Mouse (Mus musculus) thymus, adult 18-20 months (tissue): ENCODE results near the gene Agtr1b.

Experiments used
- DNase-seq, 2 experiments: peaks; one replicate each; pipeline ENCODE4 v3.0.0; 2022; ENCODE audit warnings: mixed read lengths in 2 of 2

Gene Agtr1b

GRCm38 (mm10) chr3:20366558-20367522, at the start of gene Agtr1b:
Gene Agtr1b, minus strand, starts transcription at chr3:20367177.
- DNase-seq = no peak

DNA sequence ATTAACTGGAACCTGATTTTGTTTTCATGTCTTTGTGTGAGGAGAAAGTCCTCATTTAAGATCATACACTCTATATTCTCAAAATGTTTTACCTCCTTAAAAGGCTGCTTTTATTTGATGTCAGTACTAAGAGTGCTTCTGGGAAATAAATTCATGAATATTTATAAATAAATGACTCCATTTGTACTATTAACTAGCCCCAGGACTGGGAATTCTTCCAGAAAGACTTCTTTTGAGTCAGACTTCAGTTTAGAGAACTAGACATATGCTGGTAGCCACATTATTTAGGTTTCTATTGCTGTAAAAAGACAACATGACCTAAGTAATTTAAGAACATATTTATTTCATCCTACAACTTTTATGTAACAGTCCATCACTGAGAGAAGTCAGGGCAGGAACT, 13.4 kb downstream of the Agtr1b start:
- no peak for DNase-seq

- DNase-seq = no peak
Measured at GRCm38 (mm10) chr3:20348206-20348605, 18.8 kb downstream of the Agtr1b start.

DNA sequence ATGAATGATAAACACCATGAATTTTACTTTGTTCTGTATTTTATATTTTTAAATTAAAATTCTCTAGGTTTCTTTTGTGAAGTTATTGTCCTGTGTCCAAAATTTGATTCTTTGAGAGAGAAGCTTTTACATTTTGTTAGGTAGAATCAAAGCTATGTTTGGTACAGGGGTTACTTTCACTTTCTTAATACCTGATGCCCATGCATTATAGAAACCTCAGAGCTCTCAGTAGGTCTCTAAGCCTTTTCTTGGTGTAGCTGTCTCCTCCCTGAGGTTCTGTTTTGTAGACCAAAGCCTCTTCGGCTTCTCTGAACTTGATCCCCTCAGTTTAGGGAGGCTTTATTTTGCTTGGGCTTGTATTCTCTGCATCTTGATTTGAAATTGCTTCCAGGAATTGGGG, 26.6 kb downstream of the Agtr1b start:
- no peak for DNase-seq

DNA sequence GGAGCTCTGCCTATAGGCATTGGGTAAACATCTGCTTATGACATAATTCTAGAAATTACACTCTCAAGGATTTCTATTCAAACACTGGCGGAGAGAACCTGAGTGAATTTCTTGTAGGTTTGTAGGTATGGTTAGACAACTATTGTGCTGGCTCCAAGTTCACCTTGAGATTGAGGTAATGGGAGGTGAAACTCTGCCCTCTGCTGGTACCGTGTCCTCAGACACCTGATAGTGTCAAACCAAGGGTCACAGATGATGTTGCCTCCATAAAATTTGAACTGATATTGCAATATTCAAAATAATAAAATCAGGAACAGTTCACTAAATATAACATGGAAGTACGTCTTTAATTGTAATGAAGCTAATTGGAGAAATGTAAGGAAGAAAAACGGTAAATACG, 32.3 kb downstream of the Agtr1b start:
- no peak for DNase-seq

DNA sequence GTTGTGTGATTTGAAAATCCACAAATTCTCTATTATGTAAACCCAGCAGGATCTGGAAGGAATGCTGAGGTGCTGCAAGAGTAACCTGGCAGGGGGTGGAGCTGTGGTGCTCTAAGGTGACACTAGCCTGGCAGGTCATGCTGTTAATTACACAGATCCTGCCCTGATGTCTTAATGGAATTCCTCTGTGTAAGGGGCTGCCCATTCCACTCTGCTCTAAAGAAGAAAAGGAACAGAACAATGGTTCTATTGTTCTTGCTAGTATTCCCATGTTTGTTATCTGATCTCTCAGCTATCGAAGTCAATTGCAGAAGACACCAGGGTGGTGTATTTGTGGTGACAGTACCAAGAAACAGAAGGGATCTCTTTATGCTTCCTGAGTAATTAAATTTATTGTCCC, 49.7 kb downstream of the Agtr1b start:
- no peak for DNase-seq

- DNase-seq = no peak
Measured at GRCm38 (mm10) chr3:20309142-20309541, 57.8 kb downstream of the Agtr1b start.

GRCm38 (mm10) chr3:20307256-20307655, 59.7 kb downstream of the Agtr1b start:
- no peak for DNase-seq

DNA sequence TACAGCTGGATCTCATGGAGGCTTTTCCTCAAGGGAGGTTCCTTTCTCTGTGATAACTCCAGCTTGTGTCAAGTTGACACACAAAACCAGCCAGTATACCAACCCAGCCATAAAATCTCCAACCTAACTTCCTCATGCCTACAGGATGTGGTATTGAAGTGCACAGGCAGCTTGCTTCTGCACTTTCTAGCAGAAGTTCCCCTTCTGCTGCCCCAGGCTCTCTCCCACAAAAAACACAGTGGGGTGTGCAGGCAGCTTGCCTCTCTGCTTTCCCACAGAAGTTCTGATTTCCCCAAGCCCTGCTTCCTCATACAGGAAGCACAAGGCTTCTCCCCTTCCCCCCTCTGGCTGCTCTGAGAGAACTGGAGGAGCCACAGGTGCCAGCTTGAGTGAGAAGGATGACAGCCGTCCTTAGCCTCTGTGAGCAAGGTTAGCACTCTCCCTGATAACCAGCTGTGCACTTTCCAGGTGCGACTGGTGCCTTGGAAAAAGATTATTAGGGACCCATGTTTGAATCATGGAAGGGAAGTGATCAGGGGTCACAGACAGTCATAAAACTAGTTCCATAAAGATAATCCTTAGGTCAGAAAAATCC, 62.1 kb downstream of the Agtr1b start:
- peak in 1 of 2 experiments; percentile 8 for DNase-seq

DNA sequence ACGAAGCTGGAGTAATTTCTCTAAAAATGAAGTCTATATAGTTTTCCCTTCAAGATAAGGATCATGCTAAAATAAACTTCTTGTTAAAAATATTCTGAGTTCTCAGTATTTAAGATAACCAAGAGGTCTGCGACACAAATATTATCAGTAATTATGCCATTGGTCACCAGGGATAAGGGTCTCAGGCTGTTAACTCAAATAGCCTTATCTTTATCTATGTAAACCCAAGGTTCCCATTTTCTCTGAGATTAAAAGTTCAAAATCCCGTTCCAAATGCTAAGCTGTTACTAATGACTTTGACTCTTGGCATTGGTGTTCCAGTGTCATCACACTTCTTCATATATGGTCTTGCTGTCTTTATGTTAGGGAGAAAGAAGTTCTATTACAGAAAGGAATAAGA, 71.4 kb downstream of the Agtr1b start:
- DNase-seq = no peak

DNA sequence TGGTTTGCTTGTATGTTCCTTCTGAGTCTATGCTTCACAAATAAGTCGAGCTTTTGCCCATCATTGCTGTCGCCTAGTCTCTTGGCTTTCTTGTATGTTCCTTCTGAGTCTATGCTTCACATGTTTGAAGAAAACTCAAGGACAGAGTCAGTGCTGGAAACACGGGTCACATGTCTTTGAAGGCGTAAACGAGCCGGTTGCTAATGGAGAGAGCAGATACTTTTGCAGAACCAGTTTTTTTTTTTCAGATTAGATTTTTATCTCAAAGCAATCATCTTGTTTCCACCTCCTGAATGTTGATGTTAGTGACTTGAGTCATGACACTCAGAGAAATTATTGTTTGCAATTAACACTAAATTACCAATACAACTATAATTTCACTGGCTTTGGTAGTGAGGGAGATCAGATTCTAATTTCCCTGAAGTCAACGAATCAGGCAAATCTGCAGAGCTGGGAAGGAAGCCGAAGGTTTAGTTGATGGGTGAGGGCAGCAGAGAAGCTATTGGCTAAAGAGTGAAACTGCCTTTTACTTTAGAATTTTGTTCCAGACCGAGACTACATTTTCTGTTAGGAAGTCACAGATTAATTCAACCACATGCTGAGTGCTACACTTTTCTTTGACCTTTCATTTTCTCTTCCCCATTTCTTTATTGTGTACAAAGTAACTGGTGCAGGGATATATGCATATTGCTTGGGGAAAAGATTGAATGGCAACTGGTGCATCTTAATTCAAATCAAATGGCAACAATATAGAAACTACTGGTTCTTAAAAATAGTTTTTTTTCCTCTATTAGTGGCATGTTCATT, 72.2 kb downstream of the Agtr1b start:
- no peak for DNase-seq

DNA sequence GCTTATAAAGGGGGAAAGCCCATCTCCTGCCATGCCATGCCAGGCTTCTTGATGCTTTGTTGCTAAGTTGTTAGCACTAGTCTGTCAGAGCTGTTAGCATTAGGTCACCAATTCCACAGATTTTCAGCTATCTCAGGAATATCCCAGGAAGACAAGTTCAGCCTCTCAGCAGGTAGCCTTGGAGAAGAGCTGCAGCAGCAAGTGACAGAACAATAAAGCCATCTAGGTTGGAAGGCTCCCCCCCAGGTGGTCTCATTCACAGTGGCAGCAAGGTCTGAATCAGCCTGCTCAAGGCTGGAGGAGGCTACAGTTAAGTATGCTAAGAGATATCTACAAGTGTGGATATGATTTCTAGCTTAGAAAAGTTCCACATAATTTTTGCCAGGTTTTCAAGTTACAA, 75.6 kb downstream of the Agtr1b start:
- no peak for DNase-seq

DNA sequence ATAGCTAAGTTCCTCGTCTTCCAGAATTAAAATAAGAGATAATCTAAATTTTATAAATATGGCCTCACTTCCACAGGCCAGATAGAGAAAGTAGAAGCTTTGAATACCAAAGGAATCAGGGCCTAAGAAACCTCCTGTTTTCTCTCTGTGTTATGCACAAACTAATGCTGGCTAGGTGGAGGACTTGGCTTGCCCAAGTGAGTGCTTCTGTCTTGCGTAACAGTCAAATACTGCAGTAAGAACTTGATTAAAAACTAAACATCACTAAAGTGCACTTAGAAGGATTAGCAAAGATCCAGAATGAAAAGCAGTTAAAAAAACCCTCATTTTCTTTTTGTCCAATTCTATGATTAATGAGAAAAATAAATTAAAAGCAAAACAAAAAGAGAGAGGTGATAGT, 78.2 kb downstream of the Agtr1b start:
- no peak for DNase-seq

- no peak for DNase-seq
Measured at GRCm38 (mm10) chr3:20281796-20282195, 85.2 kb downstream of the Agtr1b start.

DNA sequence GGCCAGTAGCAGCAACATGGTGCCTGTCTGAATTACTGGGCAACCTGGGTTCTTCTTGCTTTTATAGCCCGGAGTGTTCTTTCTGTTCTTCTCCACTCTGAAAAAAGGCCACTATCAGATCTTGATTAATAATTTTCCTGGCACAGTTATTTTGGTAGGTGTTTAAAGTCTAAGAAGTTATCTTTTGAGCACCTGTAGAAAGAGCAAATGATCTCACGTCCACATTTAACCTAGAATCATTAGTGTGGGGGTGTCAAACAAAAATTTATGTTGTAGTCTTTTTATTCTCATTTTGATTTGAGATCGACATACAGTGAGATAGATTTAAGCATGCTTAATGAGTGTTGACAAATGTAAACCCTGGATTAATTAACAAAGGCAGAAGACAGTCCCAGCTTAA, 91.3 kb downstream of the Agtr1b start, which contains the start of gene Cpb1:
Cpb1 (minus strand) TSS at position 101 of the 400 bp plus-strand sequence.
- DNase-seq = no peak
